Mouse (Mus musculus) bone marrow macrophage, adult 2 months (primary cell): ENCODE data around the gene Pkig.

Experiments
- CTCF ChIP-seq: IDR thresholded peaks from 2 replicates; pipeline ENCODE4 v1.5.1; 2012; ENCODE audit warnings: low read depth, mild to moderate bottlenecking, low read length, moderate library complexity
- POLR2A ChIP-seq: IDR thresholded peaks from 2 replicates; pipeline ENCODE4 v1.6.1; 2012; ENCODE audit warnings: mild to moderate bottlenecking, low read depth, low read length, borderline replicate concordance

DNA sequence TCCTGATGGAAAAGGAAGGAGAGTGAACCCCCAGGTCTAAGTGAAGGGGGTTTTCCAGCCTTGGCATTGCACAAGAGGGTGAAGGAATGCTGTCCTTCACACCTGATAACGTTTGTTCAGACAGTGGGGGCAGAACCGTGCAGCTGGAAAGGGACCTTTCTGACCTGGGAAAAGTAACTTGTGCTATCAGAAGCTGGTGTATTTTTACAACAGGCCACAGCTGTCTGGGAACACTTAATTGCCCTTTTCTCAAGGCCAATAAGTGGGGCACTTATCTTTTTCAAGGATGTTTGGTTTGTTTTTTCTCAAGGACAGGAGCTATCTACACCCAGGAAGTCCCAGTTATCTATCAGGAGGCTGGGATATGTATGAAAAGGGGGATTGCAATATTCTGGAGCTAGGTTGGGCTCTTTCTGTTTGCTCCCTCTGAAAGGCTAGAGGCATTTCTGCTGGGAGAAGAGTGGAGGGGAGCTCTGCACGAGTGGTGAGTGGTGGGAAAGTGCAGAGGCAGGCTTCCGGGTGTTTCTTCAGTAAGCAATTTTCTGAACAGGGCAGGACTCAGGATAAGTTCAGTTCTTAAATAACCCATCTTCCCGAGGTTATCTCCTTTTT lies 20.4 kb upstream of the Pkig start:
- TF ChIP-seq POLR2A (no peak), CTCF (no peak)
